Mouse (Mus musculus) right cerebral cortex, postnatal 36 days (tissue): ENCODE results near the gene Car2.

ENCODE experiments used
- DNase-seq, 2 experiments: peaks; one replicate each; pipeline ENCODE4 v3.0.0; 2022; ENCODE audit warnings: low spot score in 2 of 2, mixed read lengths in 1 of 2

Car2 gene

DNA sequence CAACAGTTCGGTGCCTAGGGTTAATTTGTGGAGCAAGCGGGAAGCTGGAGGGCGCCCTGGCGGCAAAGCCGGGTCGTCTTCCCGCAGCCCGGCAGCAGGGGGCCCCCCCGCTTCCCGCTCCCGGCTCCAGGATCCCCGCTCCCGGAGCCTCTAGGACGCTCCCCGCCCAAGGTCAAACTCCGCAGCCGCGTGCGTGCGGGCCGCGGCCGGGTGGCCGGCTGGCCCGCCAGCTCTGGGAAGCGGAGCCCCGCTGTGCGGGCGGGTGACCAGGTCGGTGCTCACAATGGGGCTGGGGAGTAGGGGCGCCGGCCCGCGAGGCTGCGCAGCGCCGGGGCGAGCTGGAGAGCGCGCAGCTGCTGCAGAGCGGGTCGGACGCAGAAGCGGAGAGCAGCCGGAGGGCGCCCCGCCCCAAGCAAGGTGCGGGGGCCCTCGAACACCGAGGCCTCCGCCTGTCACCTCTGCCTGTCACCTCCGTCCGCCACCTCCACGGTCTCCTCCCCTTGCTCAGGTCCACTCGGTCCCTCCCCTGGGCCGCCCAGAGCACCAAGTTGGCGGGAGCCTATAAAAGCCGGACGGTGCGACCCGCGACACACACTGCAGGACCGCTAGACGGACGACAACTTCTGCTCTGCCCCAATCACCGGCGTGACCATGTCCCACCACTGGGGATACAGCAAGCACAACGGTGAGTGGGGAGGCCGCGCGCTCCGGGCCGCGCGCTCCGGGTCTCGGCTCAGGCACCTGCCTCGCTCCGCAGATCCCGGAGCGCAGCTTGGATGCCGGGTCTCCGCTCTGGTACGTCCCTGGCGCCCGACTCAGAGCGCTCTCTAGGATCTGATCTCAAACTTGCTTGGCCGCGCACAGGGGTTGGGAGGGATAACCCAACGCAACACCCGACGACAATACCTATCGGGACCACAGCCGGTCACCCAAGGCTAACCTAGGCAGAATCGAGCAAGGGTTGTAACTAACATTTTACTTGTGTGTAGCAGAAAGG lies at the start of gene Car2:
Car2 (plus strand) TSS at position 172 of the 997 bp plus-strand sequence.
- peak; percentile 46 for DNase-seq

DNA sequence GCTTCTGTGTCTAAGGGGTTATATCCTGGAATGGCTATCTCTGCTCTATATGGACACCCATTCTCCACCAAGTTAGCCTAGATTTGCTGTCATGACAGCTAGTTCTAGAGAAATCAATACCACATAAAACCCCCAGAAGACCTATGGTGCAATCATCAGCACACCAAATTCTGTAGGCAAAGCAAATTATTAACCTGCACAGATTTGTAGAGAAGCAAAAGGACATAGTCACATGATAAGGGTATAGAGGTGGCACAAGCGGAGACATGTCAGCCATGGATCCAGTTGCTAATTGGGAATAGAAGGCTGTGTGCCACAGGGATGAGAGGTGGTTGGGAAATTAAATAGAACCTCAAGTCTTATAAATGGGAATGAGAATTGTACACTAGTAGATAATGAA lies 47.1 kb upstream of the Car2 start:
- no peak for DNase-seq

DNA sequence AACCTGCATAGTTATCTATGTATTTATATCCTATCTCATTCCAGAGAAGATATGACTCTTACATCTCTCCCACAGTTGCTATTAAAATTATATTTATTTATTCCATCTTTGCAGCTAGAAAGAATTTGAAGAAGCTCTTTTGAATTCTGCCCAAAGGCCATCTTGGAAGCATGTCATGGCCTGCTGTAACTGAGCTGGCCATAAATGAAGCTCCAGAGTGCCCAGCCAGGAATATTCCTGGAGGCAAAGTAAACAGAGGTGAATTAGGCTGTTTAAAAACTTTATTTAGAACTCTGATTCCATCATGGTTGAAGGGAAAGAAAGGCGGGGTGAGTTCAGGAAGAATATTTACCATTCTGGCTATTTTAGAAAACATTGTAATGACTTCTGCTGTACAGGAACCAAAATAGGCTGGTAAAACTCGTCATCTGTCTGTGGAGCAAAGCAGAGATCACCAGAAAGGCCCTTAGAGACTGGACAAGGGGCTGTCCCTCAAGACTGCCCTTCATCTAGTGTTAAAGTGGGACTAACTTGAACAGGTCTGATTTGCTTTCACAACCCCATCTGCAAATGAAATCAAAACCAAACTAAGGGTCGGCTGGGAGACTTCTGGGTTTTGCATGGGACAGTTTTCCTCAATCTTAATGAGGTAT lies 46.5 kb upstream of the Car2 start:
- DNase-seq = no peak

DNA sequence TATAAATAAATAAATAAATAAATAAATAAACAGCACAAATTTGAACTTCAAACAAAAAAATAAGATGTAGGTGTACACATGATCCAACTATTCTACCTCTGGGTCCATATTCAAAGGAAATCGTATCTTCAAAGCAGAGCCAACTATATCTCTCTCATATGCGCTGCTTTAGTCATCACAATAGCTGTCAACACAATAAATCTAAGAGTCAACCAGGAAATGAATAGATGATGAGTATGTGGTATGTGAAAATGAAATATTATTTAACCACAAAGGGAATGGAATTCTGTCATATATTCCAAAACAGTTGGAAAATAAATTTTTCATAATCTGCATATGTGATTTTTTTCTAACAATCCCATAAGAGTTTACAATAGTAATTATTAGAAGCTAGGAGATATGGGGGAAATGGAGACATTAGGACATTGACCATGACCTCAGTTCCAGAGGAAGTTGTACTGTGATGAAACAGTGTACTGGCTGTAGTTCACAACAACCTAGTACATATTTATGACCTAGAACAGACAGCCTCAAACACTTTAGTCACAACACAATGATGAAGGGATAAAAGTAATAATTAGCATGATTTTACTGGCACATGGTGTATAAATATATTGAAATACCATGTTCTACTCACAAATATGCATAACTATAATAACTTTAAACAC lies 37.4 kb upstream of the Car2 start:
- DNase-seq = no peak

DNA sequence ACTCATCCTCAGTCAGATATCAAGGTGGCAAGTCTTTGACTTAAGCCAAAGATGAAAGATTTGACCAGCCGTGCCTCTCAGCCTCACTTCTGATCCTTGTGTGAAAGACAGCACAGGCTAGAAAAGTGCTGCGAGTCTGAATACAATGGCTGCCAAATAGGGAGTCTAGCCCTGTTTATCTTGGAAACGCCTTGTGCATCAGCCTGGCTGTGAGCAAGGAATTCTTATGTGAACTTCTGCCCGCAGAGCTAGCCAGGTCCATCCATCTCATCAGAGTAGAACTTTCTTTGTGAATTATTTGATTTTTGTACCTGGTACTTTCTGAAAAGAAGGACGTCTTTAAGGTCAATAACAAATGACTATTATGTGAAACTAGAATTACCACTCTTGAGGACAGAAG lies 32.1 kb upstream of the Car2 start:
- no peak for DNase-seq

DNA sequence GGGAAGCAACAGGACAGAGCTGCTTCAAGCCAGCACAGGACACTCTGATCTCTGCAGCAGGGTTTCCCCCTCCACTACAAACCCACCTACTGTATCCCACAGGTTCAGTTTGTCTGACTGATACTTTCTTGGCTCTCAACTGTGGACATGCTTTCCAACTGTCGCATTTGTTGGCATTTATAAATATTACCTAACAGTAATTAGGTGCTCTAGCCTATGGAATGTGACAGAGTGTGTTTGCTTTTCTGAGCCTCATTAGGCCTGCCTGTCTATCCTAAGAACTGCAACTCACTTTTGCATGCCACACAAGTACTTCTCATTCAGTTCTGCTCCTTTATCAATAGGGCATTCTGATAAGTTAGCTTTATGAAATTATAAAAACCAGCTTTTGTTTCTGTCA lies 31.6 kb upstream of the Car2 start:
- no peak for DNase-seq

DNA sequence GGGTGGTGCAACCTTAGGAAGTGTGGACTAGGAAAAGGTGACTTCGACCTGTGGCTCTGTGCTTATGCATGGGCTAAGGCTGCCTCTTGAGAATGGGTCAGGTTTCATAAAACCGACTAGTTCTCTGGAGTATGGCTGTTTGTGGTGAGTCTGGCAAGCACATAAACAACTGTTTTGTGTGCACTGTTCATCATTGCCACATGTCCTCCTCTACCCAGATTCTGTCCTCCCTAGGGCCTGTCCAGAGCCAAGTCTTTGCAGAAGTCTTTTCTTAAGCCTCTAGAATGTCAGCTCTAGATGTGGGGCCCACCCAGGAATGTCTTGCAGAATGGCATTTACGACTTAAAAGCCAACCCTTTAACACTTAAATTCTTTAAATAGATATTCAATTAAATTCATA lies 28.2 kb upstream of the Car2 start:
- DNase-seq = no peak

DNA sequence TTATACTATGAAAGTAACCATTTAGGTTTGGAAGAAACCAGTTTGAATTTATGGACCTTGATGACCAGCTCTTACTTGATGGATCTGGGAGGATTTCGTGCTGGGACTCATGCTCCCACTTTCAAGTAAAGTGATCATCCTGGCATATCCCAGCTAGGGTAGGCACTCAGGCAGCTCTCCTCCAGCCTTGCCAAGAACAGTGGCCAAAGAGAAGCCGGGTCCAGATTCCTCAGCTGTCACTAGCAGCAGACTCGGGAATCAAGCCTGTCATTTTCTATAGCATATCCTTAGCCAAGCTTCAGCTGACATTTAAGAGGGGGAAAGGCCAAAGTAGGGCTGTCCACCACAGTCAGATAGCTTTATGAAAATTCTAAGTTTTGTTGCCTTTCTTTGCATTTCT lies 25.8 kb upstream of the Car2 start:
- no peak for DNase-seq

DNA sequence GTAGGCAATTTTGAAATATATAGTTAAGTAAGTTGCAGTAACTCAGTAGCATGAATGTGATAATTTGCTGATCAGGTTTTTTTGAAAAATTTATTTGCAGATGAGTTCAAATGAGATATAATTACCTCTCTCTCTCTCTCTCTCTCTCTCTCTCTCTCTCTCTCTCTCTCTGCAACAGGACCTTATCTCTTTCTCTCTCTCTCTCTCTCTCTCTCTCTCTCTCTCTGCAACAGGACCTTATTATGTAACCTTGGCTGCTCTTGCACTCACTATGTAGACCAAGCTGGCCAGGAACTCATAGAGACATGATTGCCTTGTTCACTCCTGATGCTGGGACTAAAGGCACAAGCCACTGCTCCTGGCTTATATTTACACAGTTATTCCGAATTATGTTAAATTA lies 24.9 kb upstream of the Car2 start:
- DNase-seq = no peak

DNA sequence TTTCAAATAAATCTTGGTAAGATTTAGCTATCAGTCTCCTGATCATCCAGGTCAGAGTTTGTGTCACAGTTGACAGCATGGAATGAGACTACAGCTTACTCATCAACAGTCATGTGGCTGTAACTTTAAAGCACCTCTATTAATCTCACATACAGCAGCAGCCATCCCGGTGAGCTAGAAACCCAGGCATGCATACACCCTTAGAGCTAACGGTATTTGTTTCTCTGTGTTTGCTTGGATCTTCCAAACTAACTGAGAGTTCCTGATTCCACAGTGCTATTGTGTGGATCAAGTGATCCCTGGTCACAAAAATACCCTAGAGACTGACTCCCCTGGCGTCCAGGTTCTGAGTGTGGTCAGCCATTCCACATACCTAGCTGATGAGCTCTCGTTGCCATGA lies 24.3 kb upstream of the Car2 start:
- DNase-seq = no peak

DNA sequence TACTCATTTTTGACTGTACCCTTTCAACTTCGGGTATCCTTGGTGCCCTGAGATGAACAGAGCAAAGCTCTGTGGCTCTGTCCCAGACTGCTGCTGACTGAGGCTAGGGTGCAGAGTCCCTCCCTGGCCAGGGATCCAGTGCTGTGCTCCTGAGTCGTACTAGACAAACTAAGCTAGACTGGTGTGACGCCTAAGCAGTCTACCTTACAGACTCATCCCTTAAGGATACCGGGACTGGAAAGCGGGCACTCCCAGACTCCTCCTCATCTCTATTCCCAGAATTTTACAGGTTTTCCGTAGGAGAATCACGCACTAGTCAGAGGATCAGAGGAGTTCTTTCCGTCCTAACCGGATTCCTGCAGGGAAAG lies 23.4 kb upstream of the Car2 start:
- DNase-seq = no peak

DNA sequence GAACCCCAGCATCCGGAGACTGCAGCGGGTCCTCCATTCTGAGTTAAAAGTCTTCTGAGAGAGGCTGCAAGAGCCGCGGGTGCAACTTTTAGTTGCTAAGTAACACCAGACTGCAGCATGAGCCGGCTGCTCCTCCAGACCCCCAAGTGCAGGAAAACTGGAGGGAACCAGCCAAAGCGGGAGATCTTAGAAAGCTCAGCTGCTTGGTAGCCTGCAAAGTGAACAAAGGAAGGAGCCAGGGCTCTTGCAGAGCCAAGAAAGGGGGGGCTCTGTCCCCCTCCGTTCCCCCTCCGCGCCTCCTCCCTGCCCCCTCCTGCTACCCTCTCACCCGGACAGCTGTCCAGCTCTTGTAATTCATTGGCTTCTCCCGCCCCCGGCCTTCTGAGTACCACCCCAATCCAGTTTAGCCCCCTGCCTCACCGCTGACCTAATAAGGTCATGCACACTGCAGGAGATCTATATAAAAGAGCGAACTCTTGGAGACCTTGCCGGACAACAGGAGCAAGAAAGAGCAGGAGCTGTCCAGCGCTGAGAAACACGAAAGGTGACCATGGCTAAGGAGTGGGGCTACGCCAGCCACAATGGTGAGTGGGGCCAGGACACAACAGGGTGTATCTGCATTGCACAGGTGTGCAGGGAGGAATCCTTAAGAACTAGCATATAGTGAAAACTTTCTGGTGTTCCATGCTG lies 22.9 kb upstream of the Car2 start, which contains the start of gene Car3:
Car3 (plus strand) TSS at position 491 of the 690 bp plus-strand sequence.
- DNase-seq = no peak

DNA sequence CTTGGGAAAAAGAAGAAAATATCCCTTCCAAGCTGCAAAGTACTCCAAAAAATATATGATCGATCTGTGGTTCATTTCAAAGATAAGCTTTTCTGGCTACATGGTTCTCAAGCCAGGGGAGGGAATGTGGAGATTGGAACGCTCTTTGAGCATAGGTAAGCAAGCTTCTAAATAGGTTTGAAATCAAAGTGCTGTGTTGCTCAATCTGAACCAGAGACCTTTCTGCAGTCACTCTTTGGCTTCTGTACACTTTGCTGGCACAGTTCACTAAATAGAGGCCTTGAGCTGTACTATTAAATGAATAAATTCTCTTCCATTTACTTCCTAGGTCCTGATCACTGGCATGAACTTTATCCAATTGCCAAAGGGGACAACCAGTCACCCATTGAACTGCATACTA lies 22.2 kb upstream of the Car2 start:
- no peak for DNase-seq

DNA sequence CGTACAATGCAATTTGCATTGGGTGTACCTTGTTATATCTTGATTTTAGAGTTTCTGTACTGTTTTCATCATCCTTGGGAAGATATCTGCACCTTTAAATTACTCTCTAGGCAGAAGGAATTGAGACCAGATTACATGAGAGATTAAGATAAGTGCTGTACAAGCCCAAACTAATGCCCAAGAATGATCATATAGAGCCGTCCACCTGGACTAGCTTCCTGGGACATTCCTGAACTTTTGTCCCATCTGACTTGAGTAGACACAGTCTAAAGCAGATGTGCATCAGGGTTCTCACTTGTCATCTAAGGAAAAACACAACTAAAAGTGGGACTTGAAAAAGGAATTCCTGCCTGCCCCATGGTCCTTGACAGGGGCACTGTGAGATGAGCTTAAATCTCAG lies 20.1 kb upstream of the Car2 start:
- DNase-seq = no peak

DNA sequence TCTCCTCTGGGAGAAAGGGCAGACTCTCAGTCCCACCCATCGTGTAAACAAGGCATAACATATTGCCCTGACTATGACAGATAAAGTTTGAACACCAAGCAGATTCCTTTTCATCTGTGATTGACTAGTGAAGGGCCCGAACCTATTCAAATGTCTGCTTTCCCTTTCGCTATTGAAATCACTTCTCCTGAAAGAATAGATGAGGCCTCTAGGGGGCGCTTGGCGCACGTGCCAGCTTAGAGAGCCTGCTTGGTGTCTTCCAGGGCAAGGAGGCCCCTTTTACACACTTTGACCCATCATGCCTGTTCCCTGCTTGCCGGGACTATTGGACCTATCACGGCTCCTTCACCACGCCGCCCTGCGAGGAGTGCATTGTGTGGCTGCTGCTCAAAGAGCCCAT lies 16.3 kb upstream of the Car2 start:
- peak; percentile 32 to 34 for DNase-seq

DNA sequence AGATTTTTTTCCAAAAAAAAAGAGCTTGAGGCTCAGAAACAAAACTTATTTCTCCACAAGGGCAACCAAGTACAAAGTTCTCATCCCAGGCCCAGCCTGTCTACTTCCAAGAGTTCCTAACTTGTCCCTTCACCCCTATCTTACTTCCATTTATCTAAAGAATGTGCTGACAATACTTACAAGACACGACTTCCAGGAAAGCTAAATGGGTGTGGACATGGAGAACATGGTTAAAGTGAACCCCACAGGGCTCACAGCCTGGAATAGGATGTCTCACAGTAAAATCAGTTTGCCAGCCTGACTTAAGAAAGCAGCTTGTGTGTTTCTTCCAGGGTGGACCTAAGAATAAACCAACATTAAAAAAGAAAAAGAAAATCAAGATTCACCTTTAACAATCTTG lies 15.5 kb upstream of the Car2 start:
- no peak for DNase-seq

DNA sequence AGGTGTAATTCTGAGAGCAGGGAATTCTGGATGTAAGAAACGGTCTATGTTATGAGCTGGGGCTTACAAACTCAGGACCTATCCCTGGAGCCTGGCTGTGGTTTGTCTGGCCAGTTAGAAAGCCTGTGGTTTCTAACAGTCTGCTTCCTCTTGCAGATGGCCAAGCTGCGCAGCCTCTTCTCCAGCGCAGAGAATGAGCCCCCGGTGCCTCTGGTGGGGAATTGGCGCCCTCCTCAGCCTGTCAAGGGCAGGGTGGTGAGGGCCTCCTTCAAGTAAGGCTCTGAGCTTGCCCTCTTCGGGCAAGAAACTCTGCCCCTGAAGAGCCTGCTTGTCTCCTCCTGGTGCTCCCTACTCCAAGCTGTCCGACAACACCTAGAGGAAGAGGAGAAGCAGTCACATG lies 14.7 kb upstream of the Car2 start:
- no peak for DNase-seq

DNA sequence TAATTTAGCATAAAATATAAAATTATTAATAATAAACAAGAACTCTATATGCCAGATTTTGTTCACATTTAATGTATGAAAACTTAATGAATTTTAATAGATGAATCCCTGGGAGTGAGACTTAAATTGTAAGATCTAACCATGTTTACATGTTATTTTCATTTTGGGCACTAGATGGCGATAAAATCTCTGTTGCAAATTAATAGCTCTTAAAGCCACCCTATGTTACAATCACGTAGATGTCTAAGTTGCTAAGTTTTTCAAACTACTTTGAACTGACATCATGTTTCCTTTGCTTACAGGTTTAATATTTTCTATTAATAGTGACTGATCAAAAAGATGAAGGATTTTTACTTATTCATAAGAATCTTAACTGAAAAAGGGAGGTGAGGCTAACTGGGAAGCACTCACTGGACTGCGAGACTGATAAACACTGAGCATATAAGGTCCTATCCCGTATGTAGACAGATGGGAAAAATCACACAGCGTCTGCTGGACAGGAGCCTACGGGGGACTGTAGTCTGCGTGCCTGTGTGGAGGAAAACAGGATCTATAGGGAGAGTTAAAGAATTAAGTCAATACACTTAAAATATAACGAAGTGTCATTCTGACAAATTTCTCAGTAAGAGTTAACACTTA lies 11.6 kb upstream of the Car2 start:
- DNase-seq = no peak

DNA sequence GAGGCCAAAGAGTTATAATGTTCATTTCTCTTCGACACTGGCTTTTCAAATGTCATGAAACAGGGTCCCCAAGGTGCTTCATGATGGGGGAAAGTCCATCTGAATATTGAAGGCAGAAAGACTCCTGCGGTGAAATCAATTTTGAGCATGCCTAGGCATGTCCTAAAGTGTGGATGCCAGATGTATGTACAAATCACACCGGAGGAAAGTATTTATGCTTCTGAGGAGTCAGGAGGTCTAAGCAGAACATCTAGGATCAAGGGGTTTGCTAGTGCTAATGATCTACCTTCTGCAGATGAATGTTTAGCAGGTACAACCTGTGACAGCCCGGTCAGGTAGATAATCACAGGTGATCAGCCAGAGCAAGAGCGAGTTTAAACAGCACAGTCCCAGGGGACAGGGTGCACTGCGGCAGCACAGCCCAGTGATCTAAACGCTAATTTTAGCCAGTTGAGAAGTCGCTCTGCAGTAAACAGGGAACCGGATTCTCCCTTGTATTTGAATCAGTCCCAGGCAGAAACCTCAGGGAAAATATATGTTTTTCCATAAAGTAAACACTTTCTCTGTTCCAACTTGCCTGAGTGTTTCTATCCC lies 9.7 kb upstream of the Car2 start:
- no peak for DNase-seq

DNA sequence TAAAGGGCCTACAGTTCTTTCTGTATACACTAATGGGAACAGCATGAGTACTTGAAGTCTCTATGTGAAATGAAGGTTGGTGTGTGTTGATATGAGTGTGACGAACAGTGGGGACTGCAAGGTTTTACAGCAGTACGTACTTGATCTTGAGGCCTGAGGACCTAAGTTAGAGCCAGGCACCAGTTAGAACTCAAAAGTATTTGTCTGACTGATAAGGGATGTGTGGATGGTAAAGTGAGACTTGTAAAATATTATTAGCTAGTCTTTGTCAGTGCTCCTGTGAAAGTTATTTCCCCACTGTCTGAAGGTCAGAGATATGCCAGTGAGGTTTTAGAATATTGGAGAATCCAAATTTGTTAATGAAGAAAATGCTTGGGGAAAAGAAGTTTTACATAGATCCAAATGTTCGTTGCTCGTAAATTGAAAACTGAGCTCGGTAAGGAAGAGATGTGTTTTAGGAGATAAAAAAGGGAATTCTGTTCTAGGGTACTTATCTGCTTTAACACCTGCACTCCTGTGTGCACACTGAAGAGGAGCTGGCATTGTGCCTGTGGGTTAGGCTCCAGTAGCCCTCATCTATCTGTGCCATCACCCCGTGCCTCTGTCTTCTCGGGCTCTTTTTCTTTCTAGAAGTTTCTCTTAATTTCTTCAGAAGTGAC lies 8.7 kb upstream of the Car2 start:
- DNase-seq = no peak
